8 mouse cellular contexts compared by ENCODE assay signal in the genomic region with DNA sequence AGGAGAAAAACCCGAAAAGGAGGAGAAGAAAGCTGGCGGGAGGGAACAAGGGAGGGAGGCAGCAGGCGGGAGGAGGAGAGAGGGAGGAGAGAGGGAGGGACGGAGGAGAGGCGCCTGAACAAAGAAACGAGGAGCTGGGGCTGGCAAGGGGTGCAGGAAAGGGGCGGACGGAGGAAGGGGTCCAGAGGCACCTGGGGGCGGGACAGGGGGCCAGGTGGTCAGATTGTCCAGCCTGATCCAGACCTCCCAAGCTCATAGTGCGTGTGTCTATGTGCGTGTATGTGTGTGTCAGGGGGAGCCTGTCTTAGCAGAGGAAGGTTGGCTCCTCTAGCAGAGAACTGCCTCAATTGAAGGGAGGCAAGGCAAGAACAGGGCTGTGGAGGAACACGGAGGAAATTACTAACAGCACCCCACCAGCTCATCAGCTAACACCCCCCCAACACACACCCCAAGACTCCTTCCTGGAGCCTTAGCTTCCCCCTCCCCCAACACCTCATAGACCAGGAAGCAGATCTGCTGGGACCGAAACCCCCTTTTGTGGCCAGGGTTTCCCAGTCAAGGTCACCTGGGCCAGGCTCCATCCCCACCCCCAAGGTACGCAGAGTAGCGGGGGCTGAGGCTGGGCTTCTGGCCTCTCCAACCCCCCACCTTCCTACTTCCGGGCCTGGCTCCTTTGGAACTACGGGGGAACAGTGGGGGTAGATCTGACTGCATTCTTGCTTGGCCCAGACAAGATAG. TPM values are rescaled to one million over a fixed set of nuclear protein-coding genes. Genes with fewer than 3 reads are reported as not detected.
DNase-seq lines count a peak whose midpoint lies in the region; ATAC-seq and TF ChIP-seq lines count a peak whose summit lies in the region.

No protein-coding gene starts in this region.

- H3K36me3 ChIP-seq in kidney, adult 2 months (ENCODE audit: control insufficient read depth, insufficient read depth, low read length) = no peaks in the 10 kb centered on the region
- H3K36me3 ChIP-seq in forebrain, embryonic 15.5 days = peaks cover 14% of the 10 kb centered on the region; the same call in 1 of the 2 replicates
- no peaks in the 10 kb centered on the region for H3K36me3 ChIP-seq in liver, embryonic 12.5 days

- 21% methylated on average over 17 of the region's 17 CpGs for WGBS in kidney, adult 2 months
- 3% methylated on average over 17 of the region's 17 CpGs for WGBS in forebrain, embryonic 15.5 days
- 8% methylated on average over 17 of the region's 17 CpGs for WGBS in liver, embryonic 12.5 days (ENCODE audit: insufficient replicate concordance)

- TF ChIP-seq POLR2A in kidney, adult 2 months (IDR thresholded peaks at IDR 0.05; ENCODE audit: low read depth, low read length) = no peak

- H3K9ac ChIP-seq in forebrain, embryonic 15.5 days (replicated peaks) = peak overlapping the region; percentile 63
- H3K9ac ChIP-seq in liver, embryonic 12.5 days = no peak overlapping the region

- peak overlapping the region; percentile 78 for H3K4me3 ChIP-seq in kidney, adult 2 months (ENCODE audit: insufficient read depth, low read depth, low read length)
- peak overlapping the region; percentile 63 for H3K4me3 ChIP-seq in forebrain, embryonic 15.5 days
- peak overlapping the region; percentile 60 for H3K4me3 ChIP-seq in liver, embryonic 12.5 days

- peak overlapping the region; percentile 72 for H3K4me2 ChIP-seq in forebrain, embryonic 15.5 days (replicated peaks)
- H3K4me2 ChIP-seq in liver, embryonic 12.5 days = peak overlapping the region; percentile 84

- H3K27me3 ChIP-seq in kidney, adult 2 months (replicated peaks; ENCODE audit: control insufficient read depth, insufficient read depth, low read length) = no peaks in the 10 kb centered on the region
- H3K27me3 ChIP-seq in forebrain, embryonic 15.5 days = 0 out of 2 replicates have a peak, but pooled peaks cover 3% of the 10 kb centered on the region
- H3K27me3 ChIP-seq in liver, embryonic 12.5 days (replicated peaks) = peaks cover 97% of the 10 kb centered on the region

- H3K27ac ChIP-seq in kidney, adult 2 months (ENCODE audit: insufficient read depth, low read depth, low read length) = no peak overlapping the region
- peak overlapping the region; percentile 90 for H3K27ac ChIP-seq in forebrain, embryonic 15.5 days (replicated peaks)
- peak overlapping the region; percentile 45 for H3K27ac ChIP-seq in liver, embryonic 12.5 days

- H3K4me1 ChIP-seq in kidney, adult 2 months (ENCODE audit: control insufficient read depth, insufficient read depth, low read length) = no peaks in the 10 kb centered on the region
- H3K4me1 ChIP-seq in forebrain, embryonic 15.5 days = peaks cover 64% of the 10 kb centered on the region
- peaks cover 48% of the 10 kb centered on the region for H3K4me1 ChIP-seq in liver, embryonic 12.5 days

- no peaks in the 10 kb centered on the region for H3K9me3 ChIP-seq in forebrain, embryonic 15.5 days
- no peaks in the 10 kb centered on the region for H3K9me3 ChIP-seq in liver, embryonic 12.5 days (replicated peaks)

- DNase-seq in kidney, adult 2 months = no peak
- DNase-seq in kidney, adult 11 months = no peak
- DNase-seq in ES-CJ7 (ENCODE audit: low read depth, low spot score) = peak; percentile 63
- DNase-seq in yolk sac, embryonic 10.5 days (ENCODE audit: low spot score) = peak; percentile 43
- DNase-seq in cerebellum, postnatal 25 days = no peak
- DNase-seq in gastrocnemius, adult 8-10 months (ENCODE audit: low spot score in 2 of 2) = no peak

- ATAC-seq in forebrain, embryonic 15.5 days (replicated peaks) = peak; percentile 24
- no peak for ATAC-seq in liver, embryonic 12.5 days

- TF ChIP-seq CTCF in kidney, adult 2 months (conservative IDR thresholded peaks at IDR 0.05; ENCODE audit: insufficient read depth, insufficient read length, low read depth, low read length) = no peak

RNA-seq across cellular contexts. Expression of a gene that starts 2.4 kb away (rescaled TPM):
- 39.1 and 45.5 TPM in 2 replicates for polyA plus RNA-seq in kidney, adult 2 months (2012; rRNA removed)
- 13.7 and 14.6 TPM in 2 replicates for polyA plus RNA-seq in forebrain, embryonic 15.5 days (2015; fragmentation: Nextera tagmentation; extraction: Ambion mirVana)
- polyA plus RNA-seq in liver, embryonic 12.5 days (2016; fragmentation: Nextera tagmentation; extraction: Ambion mirVana) = 3.9 and 4.2 TPM in 2 replicates
- total RNA-seq in gastrocnemius, adult 8-10 months (2022) = 1 to 10 TPM; 3.3 to 4.6 (median 4.3) TPM

RNA-seq across cellular contexts. Expression of a gene that starts 28.4 kb away (rescaled TPM):
- polyA plus RNA-seq in kidney, adult 2 months (2012; rRNA removed) = 0.09 and 0.22 TPM in 2 replicates
- polyA plus RNA-seq in forebrain, embryonic 15.5 days (2015; fragmentation: Nextera tagmentation; extraction: Ambion mirVana) = 1.7 and 1.8 TPM in 2 replicates
- polyA plus RNA-seq in liver, embryonic 12.5 days (2016; fragmentation: Nextera tagmentation; extraction: Ambion mirVana) = 1.9 and 2.4 TPM in 2 replicates
- total RNA-seq in gastrocnemius, adult 8-10 months (2022) = not detected

RNA-seq across cellular contexts. Expression of a gene that starts 38.5 kb away (rescaled TPM):
- polyA plus RNA-seq in kidney, adult 2 months (2012; rRNA removed) = 77.9 and 139 TPM in 2 replicates
- 24.2 and 24.4 TPM in 2 replicates for polyA plus RNA-seq in forebrain, embryonic 15.5 days (2015; fragmentation: Nextera tagmentation; extraction: Ambion mirVana)
- 2.8 and 3.3 TPM in 2 replicates for polyA plus RNA-seq in liver, embryonic 12.5 days (2016; fragmentation: Nextera tagmentation; extraction: Ambion mirVana)
- total RNA-seq in gastrocnemius, adult 8-10 months (2022) = 10 to 100 TPM; 37.4 to 49.3 (median 45.9) TPM

Comparison
In these comparisons a context has a peak if more than half of its experiments do, and no peak if none do; other contexts are left out.
1. DNase-seq: peak in ES-CJ7 (single experiment) and yolk sac, embryonic 10.5 days (single experiment); none in kidney, adult 2 months (single experiment), kidney, adult 11 months (single experiment), cerebellum, postnatal 25 days (0 of 2) and gastrocnemius, adult 8-10 months (0 of 2).
2. Peak in every context shown above with its lines, with median percentiles within 50 percentile points of each other: H3K4me3 ChIP-seq.